Mouse (Mus musculus) small intestine, adult 2 months (tissue): ENCODE data around the gene Cacng1. TPM values are rescaled to one million over a fixed set of nuclear protein-coding genes. Genes with fewer than 3 reads are reported as not detected.

Source experiments
- H3K27ac ChIP-seq: fragments of 200-500 bp; 2 replicates; pipeline ENCODE4 v1.5.1; 2012; ENCODE audit warnings: low read depth, low read length, control low read depth, inconsistent platforms; ENCODE audit not compliant: insufficient read depth
- H3K27me3 ChIP-seq: fragments of 200-500 bp; 2 replicates; pipeline ENCODE4 v1.6.1; 2012; ENCODE audit warnings: mild to moderate bottlenecking, moderate library complexity, low read length, inconsistent platforms; ENCODE audit not compliant: control insufficient read depth, insufficient read depth
- H3K36me3 ChIP-seq: fragments of 200-500 bp; 2 replicates; pipeline ENCODE4 v1.6.1; 2012; ENCODE audit warnings: mild to moderate bottlenecking, low read length, control low read depth, inconsistent platforms; ENCODE audit not compliant: control insufficient read depth, insufficient read depth
- H3K4me1 ChIP-seq: fragments of 200-500 bp; 2 replicates; pipeline ENCODE4 v1.6.1; 2012; ENCODE audit warnings: low read length, inconsistent platforms, mixed read lengths; ENCODE audit not compliant: control insufficient read depth, insufficient read depth, insufficient read length
- H3K4me3 ChIP-seq: fragments of 200-500 bp; 2 replicates; pipeline ENCODE4 v1.5.1; 2012; ENCODE audit warnings: low read depth, mild to moderate bottlenecking, control low read depth, inconsistent platforms, low read length, moderate library complexity
- CTCF ChIP-seq: fragments of 200-500 bp; IDR thresholded peaks from 2 replicates; pipeline ENCODE4 v1.5.1; 2012; ENCODE audit warnings: low read depth, mild to moderate bottlenecking, control low read depth, inconsistent platforms, low read length, moderate library complexity, mixed read lengths; ENCODE audit not compliant: insufficient replicate concordance, insufficient read length; ENCODE audit errors: extremely low read depth
- POLR2A ChIP-seq: fragments of 200-500 bp; IDR thresholded peaks from 2 replicates; pipeline ENCODE4 v1.6.1; 2012; ENCODE audit warnings: low read depth, mild to moderate bottlenecking, control low read depth, inconsistent platforms, low read length, moderate library complexity
- WGBS: fragments of 180-500 bp; shearing (Covaris S2); methylation state at CpG from one replicate; pipeline ENCODE4 v1.1.7; 2018; 5-methylcytosine and 5-hydroxymethylcytosine counted together
- polyA plus RNA-seq: library from polyadenylated mRNA; depleted of rRNA; stranded (reverse); fragments of >200 nt; gene quantifications from 2 replicates; pipeline ENCODE4 v1.2.3, GENCODE M21; 2012; rRNA removed

Cacng1 gene
- polyA plus RNA-seq: 0.15 TPM in 1 of 2 replicates, not detected in the other

DNA sequence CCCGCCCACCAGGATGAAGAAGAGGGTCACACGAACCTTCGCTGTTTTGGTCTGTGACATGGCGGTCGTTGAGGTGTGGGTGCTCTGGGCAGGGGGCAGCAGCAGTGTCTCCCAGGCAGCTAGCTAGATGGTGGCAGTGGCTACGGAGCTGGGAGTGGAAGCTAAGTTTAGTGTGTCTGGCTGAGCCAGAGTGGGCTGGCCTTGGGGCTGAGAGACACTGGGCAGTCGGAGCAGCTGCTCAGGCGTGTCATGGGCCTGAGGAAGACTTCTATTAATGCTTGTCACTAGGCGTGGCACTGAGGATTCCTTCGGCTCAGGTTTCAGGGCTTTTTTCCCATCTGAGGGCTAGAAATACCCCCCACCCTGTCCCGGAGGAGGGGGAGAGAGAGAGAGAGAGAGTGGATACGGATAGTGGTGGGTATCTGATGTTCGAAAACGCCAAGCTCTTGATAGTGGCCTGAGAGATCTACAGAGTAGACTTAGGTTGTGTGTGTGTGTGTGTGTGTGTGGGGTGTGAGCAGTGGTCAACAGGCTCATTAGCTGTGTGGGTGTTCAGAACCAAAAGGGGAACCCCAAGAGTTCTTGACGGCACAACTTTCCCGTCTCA, at the start of gene Cacng1:
Cacng1 (minus strand) TSS at position 191 of the 607 bp plus-strand sequence.
- H3K4me3 ChIP-seq: no peak within 1 kb of the TSS
- no peaks in the 10 kb centered on the region for H3K36me3 ChIP-seq
- H3K4me1 ChIP-seq: no peaks in the 10 kb centered on the region
- H3K27me3 ChIP-seq: no peaks in the 10 kb centered on the region
- TF ChIP-seq POLR2A: no peak
- TF ChIP-seq CTCF: no peak
- no peak within 1 kb of the TSS for H3K27ac ChIP-seq
- WGBS: 74% methylated on average over 16 of the region's 16 CpGs

DNA sequence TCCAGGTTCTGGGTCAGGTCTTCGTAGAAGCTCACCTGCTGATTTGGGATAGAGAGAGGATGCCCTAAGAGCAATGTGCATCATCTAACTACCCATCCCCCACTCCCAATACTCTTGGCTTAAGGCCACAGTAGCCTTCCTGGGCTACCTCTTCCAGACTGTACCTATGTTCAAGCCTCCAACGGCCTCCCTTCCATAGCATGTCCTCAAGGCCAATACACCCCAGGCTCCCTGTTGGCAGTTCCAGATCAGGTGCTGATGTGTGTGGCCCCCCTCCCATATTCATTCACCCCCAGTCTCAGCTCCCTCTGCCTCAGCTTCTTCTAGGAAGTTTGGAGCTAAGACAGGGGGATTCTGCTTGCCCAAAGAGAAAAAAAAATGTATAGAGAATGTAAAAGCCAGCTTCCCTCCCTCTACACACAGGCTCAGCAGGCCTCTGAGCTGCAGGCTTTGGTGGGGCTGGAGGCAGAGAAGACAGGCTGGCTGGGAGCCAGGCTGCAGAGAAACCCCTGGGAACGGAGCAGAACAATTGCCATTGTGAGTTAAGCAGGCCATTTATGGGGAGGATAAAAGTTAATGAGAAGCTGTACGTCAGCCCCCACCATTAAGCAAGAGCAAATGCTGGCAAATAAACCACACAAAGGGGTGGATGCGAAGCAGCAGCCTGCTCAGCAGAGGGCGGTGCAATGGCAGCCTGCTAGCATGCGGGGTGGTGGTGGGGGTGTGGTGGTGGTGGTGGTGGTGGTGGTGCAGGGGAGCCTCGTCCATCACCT, 46.6 kb upstream of the Cacng1 start:
- H3K4me3 ChIP-seq: no peak overlapping the region
- whole genome bisulfite sequencing: 30% methylated on average over 8 of the region's 8 CpGs
- H3K27ac ChIP-seq: no peak overlapping the region
- no peaks in the 10 kb centered on the region for H3K4me1 ChIP-seq
- no peaks in the 10 kb centered on the region for H3K36me3 ChIP-seq
- no peaks in the 10 kb centered on the region for H3K27me3 ChIP-seq
- no peak for TF ChIP-seq POLR2A
- TF ChIP-seq CTCF: no peak

DNA sequence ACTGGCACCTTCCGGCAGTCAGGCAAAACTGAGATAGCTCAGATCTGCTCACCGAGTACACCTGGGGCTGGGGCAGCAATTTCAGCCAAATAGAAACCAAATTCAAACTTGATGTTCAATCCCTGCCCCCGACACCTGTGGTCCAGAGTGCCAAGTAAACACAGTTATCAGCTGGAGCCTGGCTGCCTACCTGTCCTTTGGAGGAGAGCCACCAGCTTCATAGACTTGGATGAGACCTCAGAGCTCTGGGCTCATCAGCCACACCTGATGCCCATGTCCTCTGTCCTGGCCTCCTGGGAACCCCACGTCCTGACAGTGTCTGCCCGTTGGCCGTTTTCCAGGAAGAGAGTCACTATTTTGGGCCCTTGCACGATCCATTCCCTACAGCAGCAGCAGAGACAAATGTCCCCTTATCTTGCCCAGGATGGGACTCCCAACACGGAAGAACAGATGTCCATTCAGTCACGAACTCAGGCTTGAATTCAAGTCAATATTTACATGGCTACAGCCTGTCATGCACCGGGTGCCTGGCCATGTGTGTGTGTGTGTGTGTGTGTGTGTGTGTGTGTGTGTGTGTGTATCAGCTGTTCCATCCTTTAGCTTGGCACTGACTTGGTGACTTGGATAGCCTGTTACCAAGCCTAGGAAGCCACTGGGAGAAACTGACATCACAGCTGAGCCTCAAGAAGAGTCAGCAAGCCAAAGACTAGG, 45.6 kb upstream of the Cacng1 start:
- H3K4me3 ChIP-seq: no peak overlapping the region
- H3K36me3 ChIP-seq: no peaks in the 10 kb centered on the region
- H3K27me3 ChIP-seq: no peaks in the 10 kb centered on the region
- no peaks in the 10 kb centered on the region for H3K4me1 ChIP-seq
- 22% methylated on average over 10 of the region's 10 CpGs for WGBS
- H3K27ac ChIP-seq: no peak overlapping the region
- no peak for TF ChIP-seq CTCF
- no peak for TF ChIP-seq POLR2A

GRCm38 (mm10) chr11:107760001-107760400, 43.7 kb upstream of the Cacng1 start:
- 67% methylated on average over 10 of the region's 10 CpGs for WGBS
- no peak overlapping the region for H3K4me3 ChIP-seq
- H3K27me3 ChIP-seq: no peaks in the 10 kb centered on the region
- no peaks in the 10 kb centered on the region for H3K36me3 ChIP-seq
- no peaks in the 10 kb centered on the region for H3K4me1 ChIP-seq
- no peak overlapping the region for H3K27ac ChIP-seq
- TF ChIP-seq POLR2A (no peak), CTCF (no peak)

DNA sequence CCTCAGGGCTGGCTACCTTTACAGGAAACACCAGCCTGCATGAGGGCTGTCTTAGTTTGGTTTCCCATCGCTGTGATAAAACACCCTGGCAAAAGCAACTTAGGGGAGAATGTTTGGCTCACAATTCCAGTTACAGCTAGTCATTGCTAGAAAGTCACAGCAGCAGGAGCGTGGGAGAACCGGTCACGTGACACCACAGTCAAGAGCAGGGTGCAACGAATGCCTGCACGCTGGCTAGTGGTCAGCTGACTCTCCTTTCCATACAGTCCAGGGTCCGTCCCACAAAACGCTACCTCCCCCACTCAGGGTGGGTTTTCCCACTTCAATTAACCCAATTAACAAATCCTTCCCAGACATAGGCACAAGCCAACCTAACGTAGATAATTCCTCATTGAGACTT, 43.2 kb upstream of the Cacng1 start:
- no peaks in the 10 kb centered on the region for H3K36me3 ChIP-seq
- H3K4me1 ChIP-seq: no peaks in the 10 kb centered on the region
- 77% methylated on average over 9 of the region's 9 CpGs for WGBS
- no peaks in the 10 kb centered on the region for H3K27me3 ChIP-seq
- H3K27ac ChIP-seq: no peak overlapping the region
- H3K4me3 ChIP-seq: no peak overlapping the region
- no peak for TF ChIP-seq CTCF
- no peak for TF ChIP-seq POLR2A

GRCm38 (mm10) chr11:107749114-107749513, 32.8 kb upstream of the Cacng1 start:
- H3K27ac ChIP-seq: no peak overlapping the region
- H3K36me3 ChIP-seq: no peaks in the 10 kb centered on the region
- H3K4me3 ChIP-seq: no peak overlapping the region
- H3K4me1 ChIP-seq: no peaks in the 10 kb centered on the region
- H3K27me3 ChIP-seq: no peaks in the 10 kb centered on the region
- WGBS: 84% methylated on average over 5 of the region's 5 CpGs
- no peak for TF ChIP-seq POLR2A
- TF ChIP-seq CTCF: no peak
